Mouse (Mus musculus) megakaryocyte, embryonic 14.5 days (primary cell): Measurements from ENCODE around the gene Parp12.

ENCODE experiments used
- FLI1 ChIP-seq: IDR thresholded peaks from 2 replicates; pipeline ENCODE4 v1.6.1; 2012; ENCODE audit warnings: low read length, inconsistent platforms, mixed read lengths
- GATA1 ChIP-seq: IDR thresholded peaks from 3 replicates; pipeline ENCODE4 v1.6.1; 2012; ENCODE audit warnings: mixed read lengths, low read length, inconsistent platforms, borderline replicate concordance

DNA sequence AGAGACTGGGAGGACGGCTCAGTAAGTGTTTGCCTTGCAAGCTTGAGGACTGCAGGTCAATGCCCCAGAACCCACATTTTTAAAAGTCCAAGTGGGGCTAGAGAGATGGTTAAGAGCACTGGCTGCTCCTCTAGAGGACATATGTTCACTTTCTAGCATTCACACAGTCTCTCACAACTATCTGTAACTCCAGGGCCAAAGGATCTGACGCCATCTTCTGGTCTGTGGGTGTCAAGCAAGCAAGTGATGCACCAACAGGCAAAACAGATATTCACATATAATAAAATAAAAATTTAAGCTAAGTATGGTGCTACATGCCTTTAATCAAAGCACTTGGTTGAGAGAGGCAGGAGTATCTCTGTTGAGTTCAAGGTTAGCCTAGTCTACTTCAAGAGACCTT is 11.3 kb downstream of the Parp12 start:
- TF ChIP-seq FLI1 (no peak), GATA1 (no peak)
